Mouse (Mus musculus) forebrain, postnatal 0 days (tissue): Measurements from ENCODE around the gene D2hgdh. TPM values are rescaled to one million over a fixed set of nuclear protein-coding genes. Genes with fewer than 3 reads are reported as not detected.
"Not testable (repeated sequence)": the region's sequence is repeated elsewhere in the genome, so short reads cannot be mapped to it uniquely, and the experiment has no call there.

ENCODE experiments used
- ATAC-seq: fragments of 200-750 bp; cut with Nextera tagmentation; 2 replicates; pipeline ENCODE4 v1.8.0; 2017; ENCODE audit warnings: mild to moderate bottlenecking, moderate library complexity
- DNase-seq: peaks from one replicate; pipeline ENCODE4 v3.0.0-alpha.2; 2015
- H3K27ac ChIP-seq: fragments of 300-500 bp; sonication (generic); 2 replicates; pipeline ENCODE4 v1.5.1; 2014; ENCODE audit warnings: low read depth, mild to moderate bottlenecking, antibody characterized with exemption, low read length, moderate library complexity, mixed read lengths
- H3K27me3 ChIP-seq: fragments of 300-500 bp; sonication (generic); 2 replicates; pipeline ENCODE4 v1.6.1; 2014; ENCODE audit warnings: mild to moderate bottlenecking, low read length, mixed read lengths; ENCODE audit not compliant: insufficient read depth
- H3K36me3 ChIP-seq: fragments of 300-500 bp; sonication (generic); 2 replicates; pipeline ENCODE4 v1.6.1; 2014; ENCODE audit warnings: mild to moderate bottlenecking, moderate library complexity; ENCODE audit not compliant: insufficient read depth
- H3K4me1 ChIP-seq: fragments of 300-500 bp; sonication (generic); 2 replicates; pipeline ENCODE4 v1.6.1; 2014; ENCODE audit warnings: antibody characterized with exemption; ENCODE audit not compliant: insufficient read depth
- H3K4me2 ChIP-seq: fragments of 300-500 bp; sonication (generic); 2 replicates; pipeline ENCODE4 v1.6.1; 2014; ENCODE audit warnings: low read depth, mild to moderate bottlenecking, moderate library complexity
- H3K4me3 ChIP-seq: fragments of 300-500 bp; sonication (generic); 2 replicates; pipeline ENCODE4 v1.5.1; 2014; ENCODE audit warnings: low read depth, low read length, mixed read lengths
- H3K9ac ChIP-seq: fragments of 300-500 bp; sonication (generic); 2 replicates; pipeline ENCODE4 v1.6.1; 2014; ENCODE audit warnings: mild to moderate bottlenecking
- H3K9me3 ChIP-seq: fragments of 300-500 bp; sonication (generic); 2 replicates; pipeline ENCODE4 v1.6.1; 2016; ENCODE audit warnings: low read length
- CTCF ChIP-seq: sonication (generic); IDR thresholded peaks from 2 replicates; pipeline ENCODE4 v1.5.1; 2016; ENCODE audit warnings: antibody characterized with exemption, control low read depth, low read depth
- WGBS: fragments of 180-500 bp; shearing (Covaris S2); extraction: QIAGEN DNeasy Blood & Tissue Kit; methylation state at CpG from one replicate; pipeline ENCODE4 v1.1.7; 2014; 5-methylcytosine and 5-hydroxymethylcytosine counted together
- polyA plus RNA-seq: library from polyadenylated mRNA; unstranded; fragments of >200 nt; fragmentation: Nextera tagmentation; extraction: Ambion mirVana; gene quantifications from 2 replicates; pipeline ENCODE4 v1.2.1, GENCODE M21; 2015
- total RNA-seq: library from RNA; depleted of rRNA; stranded (reverse); fragments of >200 nt; gene quantifications from 2 replicates; pipeline ENCODE4 v1.2.3, GENCODE M21; 2014

D2hgdh gene
- total and polyA plus RNA-seq, 2 experiments from 2014 or later = 11.2 to 13.4 TPM

GRCm38 (mm10) chr1:93826540-93826835 lies 1.8 kb downstream of the D2hgdh start:
- H3K27ac ChIP-seq = no peak overlapping the region
- peaks cover 2% of the 10 kb centered on the region for H3K36me3 ChIP-seq
- 97% methylated on average over 9 of the region's 9 CpGs for WGBS
- no peak for TF ChIP-seq CTCF
- ATAC-seq = no peak
- no peak overlapping the region for H3K4me3 ChIP-seq
- no peaks in the 10 kb centered on the region for H3K9me3 ChIP-seq
- H3K9ac ChIP-seq = no peak overlapping the region
- no peaks in the 10 kb centered on the region for H3K27me3 ChIP-seq
- H3K4me1 ChIP-seq = peaks cover 13% of the 10 kb centered on the region; the same call in 1 of the 2 replicates
- no peak for DNase-seq
- H3K4me2 ChIP-seq = peak overlapping the region; percentile 86; the same call in 1 of the 2 replicates

GRCm38 (mm10) chr1:93832754-93833360 lies 8.1 kb downstream of the D2hgdh start:
- H3K9ac ChIP-seq, DNase-seq, H3K36me3 ChIP-seq, H3K9me3 ChIP-seq, H3K27ac ChIP-seq, H3K27me3 ChIP-seq, H3K4me2 ChIP-seq, H3K4me3 ChIP-seq, H3K4me1 ChIP-seq: not testable (repeated sequence)
- ATAC-seq = 0 out of 2 replicates have a peak, but pooled peaks have one; percentile 25
- 80% methylated on average over 2 of the region's 4 CpGs for WGBS
- TF ChIP-seq CTCF = peak; percentile 15; the same call in 1 of the 2 replicates

GRCm38 (mm10) chr1:93834671-93835150 lies 10.0 kb downstream of the D2hgdh start:
- TF ChIP-seq CTCF = no peak
- ATAC-seq (no peak), DNase-seq (no peak)
- WGBS = 85% methylated on average over 7 of the region's 7 CpGs
- no peaks in the 10 kb centered on the region for H3K9me3 ChIP-seq
- H3K4me1 ChIP-seq = no peaks in the 10 kb centered on the region
- no peak overlapping the region for H3K4me3 ChIP-seq
- H3K27ac ChIP-seq = no peak overlapping the region
- no peaks in the 10 kb centered on the region for H3K27me3 ChIP-seq
- H3K4me2 ChIP-seq = no peak overlapping the region
- no peak overlapping the region for H3K9ac ChIP-seq
- H3K36me3 ChIP-seq = peaks cover 5% of the 10 kb centered on the region

- Histone ChIP-seq H3K27ac (no peak overlapping the region), H3K4me2 (no peak overlapping the region), H3K4me1 (no peaks in the 10 kb centered on the region), H3K9me3 (no peaks in the 10 kb centered on the region), H3K9ac (no peak overlapping the region), H3K4me3 (no peak overlapping the region), H3K36me3 (peaks cover 5% of the 10 kb centered on the region), H3K27me3 (no peaks in the 10 kb centered on the region)
- no peak for DNase-seq
- 96% methylated on average over 4 of the region's 4 CpGs for WGBS
- no peak for TF ChIP-seq CTCF
- no peak for ATAC-seq
Observed at GRCm38 (mm10) chr1:93835211-93835610, 10.5 kb downstream of the D2hgdh start.

DNA sequence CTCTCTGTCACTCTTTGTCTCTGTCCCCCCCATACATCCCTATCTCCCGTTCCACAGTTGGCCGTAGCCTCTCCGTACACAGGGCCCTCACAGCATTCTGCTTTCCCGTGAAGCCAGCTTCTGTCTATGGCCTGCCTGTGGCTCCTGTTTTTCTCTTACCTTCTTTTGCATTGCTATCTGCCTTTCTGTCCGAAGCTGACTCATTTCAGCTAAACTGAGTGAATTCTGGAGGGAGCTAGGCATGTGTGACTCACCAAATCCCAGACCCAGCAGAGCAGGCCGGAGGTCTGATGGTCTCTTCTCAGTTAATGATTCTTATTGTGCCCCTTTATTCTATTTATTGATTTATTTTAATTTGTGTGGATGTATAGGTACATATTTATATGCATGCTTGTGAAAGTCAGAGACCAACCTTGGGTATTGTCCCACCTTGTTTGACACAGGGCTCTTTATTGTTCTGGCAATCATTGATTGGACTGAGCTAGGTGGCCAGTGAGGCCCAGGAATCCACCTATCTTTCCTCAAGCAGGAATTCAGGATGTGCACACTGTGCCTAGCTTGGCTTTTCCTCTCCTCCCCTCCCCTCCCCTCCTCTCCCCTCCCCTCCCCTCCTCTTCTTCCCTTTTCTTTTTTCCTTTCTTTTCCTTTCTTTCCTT lies 11.3 kb downstream of the D2hgdh start:
- ATAC-seq (no peak), DNase-seq (no peak)
- H3K27ac ChIP-seq = no peak overlapping the region
- no peak overlapping the region for H3K4me3 ChIP-seq
- no peaks in the 10 kb centered on the region for H3K9me3 ChIP-seq
- no peak overlapping the region for H3K4me2 ChIP-seq
- H3K4me1 ChIP-seq = no peaks in the 10 kb centered on the region
- H3K36me3 ChIP-seq = peaks cover 5% of the 10 kb centered on the region
- H3K27me3 ChIP-seq = no peaks in the 10 kb centered on the region
- 91% methylated on average over 6 of the region's 6 CpGs for WGBS
- TF ChIP-seq CTCF = no peak
- no peak overlapping the region for H3K9ac ChIP-seq

- Histone ChIP-seq H3K4me3 (no peak overlapping the region), H3K4me2 (no peak overlapping the region), H3K36me3 (peaks cover 5% of the 10 kb centered on the region), H3K9me3 (no peaks in the 10 kb centered on the region), H3K27ac (no peak overlapping the region), H3K27me3 (no peaks in the 10 kb centered on the region), H3K9ac (no peak overlapping the region), H3K4me1 (no peaks in the 10 kb centered on the region)
- 93% methylated on average over 2 of the region's 2 CpGs for WGBS
- ATAC-seq (no peak), DNase-seq (no peak)
- no peak for TF ChIP-seq CTCF
Observed at GRCm38 (mm10) chr1:93836532-93836913, 11.8 kb downstream of the D2hgdh start.

GRCm38 (mm10) chr1:93837335-93837734 lies 12.6 kb downstream of the D2hgdh start:
- no peak overlapping the region for H3K4me2 ChIP-seq

DNA sequence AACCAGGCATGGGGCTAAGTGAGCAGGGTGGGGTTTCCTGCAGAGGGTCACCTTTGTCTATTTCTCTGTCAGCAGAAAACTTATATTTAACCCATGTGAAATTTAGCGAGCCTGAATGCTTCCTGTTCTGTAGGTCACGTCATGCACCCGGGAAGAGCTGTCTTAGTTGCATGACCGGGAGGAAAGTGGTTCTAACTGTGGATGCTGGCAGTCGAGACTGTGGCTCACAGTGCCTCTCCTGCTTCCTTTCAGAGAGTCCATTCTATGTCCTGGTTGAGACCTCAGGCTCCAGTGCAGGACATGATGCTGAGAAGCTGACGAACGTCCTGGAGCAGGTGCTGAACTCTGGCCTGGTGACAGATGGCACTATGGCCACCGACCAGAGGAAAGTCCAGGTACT lies 13.9 kb downstream of the D2hgdh start:
- H3K27me3 ChIP-seq, H3K4me2 ChIP-seq, H3K27ac ChIP-seq, H3K4me3 ChIP-seq, H3K9ac ChIP-seq, H3K9me3 ChIP-seq, H3K4me1 ChIP-seq, H3K36me3 ChIP-seq, DNase-seq, ATAC-seq: not testable (repeated sequence)
- 92% methylated on average over 7 of the region's 8 CpGs for WGBS

More at GRCm38 (mm10) chr1:93837335-93837734, 12.6 kb downstream of the D2hgdh start:
- DNase-seq (no peak), ATAC-seq (no peak)
- 93% methylated on average over 8 of the region's 8 CpGs for WGBS
- H3K36me3 ChIP-seq = peaks cover 5% of the 10 kb centered on the region
- no peak overlapping the region for H3K9ac ChIP-seq
- no peak overlapping the region for H3K27ac ChIP-seq
- TF ChIP-seq CTCF = no peak
- no peaks in the 10 kb centered on the region for H3K27me3 ChIP-seq
- H3K4me3 ChIP-seq = no peak overlapping the region
- no peaks in the 10 kb centered on the region for H3K9me3 ChIP-seq
- H3K4me1 ChIP-seq = no peaks in the 10 kb centered on the region

GRCm38 (mm10) chr1:93845766-93846366 lies 21.2 kb downstream of the D2hgdh start:
- not testable (repeated sequence) for H3K9ac ChIP-seq, H3K4me2 ChIP-seq, H3K27me3 ChIP-seq, H3K27ac ChIP-seq, H3K36me3 ChIP-seq, H3K4me3 ChIP-seq, H3K4me1 ChIP-seq, DNase-seq, H3K9me3 ChIP-seq
- ATAC-seq = peak; percentile 70; the same call in 1 of the 2 replicates
- WGBS = 65% methylated on average over 1 of the region's 3 CpGs

DNA sequence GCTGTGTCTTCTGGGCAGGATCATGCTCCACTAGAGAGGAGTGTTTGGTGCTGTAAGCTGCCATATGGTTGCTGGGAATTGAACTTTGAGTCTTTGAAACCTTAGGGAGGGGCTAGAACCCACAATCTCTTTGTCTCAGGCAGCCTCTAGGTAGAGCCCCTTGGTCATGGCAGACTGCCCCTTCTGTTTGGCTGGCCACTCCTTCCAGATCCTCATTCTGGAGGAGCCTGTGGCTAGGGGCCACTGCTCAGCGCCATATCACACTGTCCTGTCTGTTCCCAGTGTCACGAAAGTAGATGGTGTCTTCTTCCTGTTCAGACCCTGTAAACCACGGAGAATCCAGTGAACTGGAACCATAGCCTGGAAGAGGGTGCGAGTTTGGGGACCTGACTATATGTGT lies 31.1 kb downstream of the D2hgdh start:
- H3K9ac ChIP-seq, H3K27ac ChIP-seq, H3K36me3 ChIP-seq, ATAC-seq, H3K4me1 ChIP-seq, DNase-seq, H3K4me3 ChIP-seq, H3K4me2 ChIP-seq, H3K27me3 ChIP-seq, H3K9me3 ChIP-seq: not testable (repeated sequence)
- WGBS = 91% methylated on average over 4 of the region's 4 CpGs
